Mouse (Mus musculus) effector memory CD4-positive, alpha-beta T cell, adult 5 months (primary cell): ENCODE results near the gene Mtx1. TPM values are rescaled to one million over a fixed set of nuclear protein-coding genes. Genes with fewer than 3 reads are reported as not detected.

ENCODE experiments used
- polyA plus RNA-seq: library from polyadenylated mRNA; unstranded; fragments of 100-300 nt; shearing (Covaris generic); gene quantifications from one replicate; pipeline ENCODE4 v1.2.1, GENCODE M21; 2017

Mtx1 gene
- polyA plus RNA-seq, result 87.7 TPM

GRCm38 (mm10) chr3:89226900-89227299 is at the start of gene Mtx1:
TSS of gene Mtx1 (minus strand) at chr3:89227088.

GRCm38 (mm10) chr3:89270051-89270755 is 43.3 kb upstream of the Mtx1 start, which contains the start of gene Slc50a1:
TSS of gene Slc50a1 (minus strand) at chr3:89270570.

GRCm38 (mm10) chr3:89259076-89259475 is 32.2 kb upstream of the Mtx1 start, which contains the start of gene Dpm3:
TSS of gene Dpm3 (plus strand) at chr3:89259358.

GRCm38 (mm10) chr3:89246261-89247100 is 19.6 kb upstream of the Mtx1 start, which contains the start of gene Trim46:
TSS of gene Trim46 (minus strand) at chr3:89246309.

GRCm38 (mm10) chr3:89245688-89246171 is 18.8 kb upstream of the Mtx1 start, which contains the start of gene Krtcap2:
TSS of gene Krtcap2 (plus strand) at chr3:89245966.

GRCm38 (mm10) chr3:89228836-89229235 is 1.9 kb upstream of the Mtx1 start, which contains the start of gene Muc1:
TSS of gene Muc1 (plus strand) at chr3:89229057.

GRCm38 (mm10) chr3:89214681-89215411 is 12.0 kb downstream of the Mtx1 start, which contains the start of gene Thbs3:
TSS of gene Thbs3 (plus strand) at chr3:89215180.

GRCm38 (mm10) chr3:89202253-89203141 is 24.4 kb downstream of the Mtx1 start, which contains the start of gene Gba:
TSS of gene Gba (plus strand) at chr3:89202928.

GRCm38 (mm10) chr3:89183058-89183958 is 43.6 kb downstream of the Mtx1 start, which contains the start of gene Fam189b:
TSS of gene Fam189b (plus strand) at chr3:89183143.

GRCm38 (mm10) chr3:89177242-89178106 is 49.4 kb downstream of the Mtx1 start, which contains the start of gene Scamp3:
TSS of gene Scamp3 (plus strand) at chr3:89177473.

GRCm38 (mm10) chr3:89164506-89165267 is 62.2 kb downstream of the Mtx1 start, which contains the start of gene Clk2:
TSS of gene Clk2 (plus strand) at chr3:89164795.

GRCm38 (mm10) chr3:89159616-89160344 is 67.1 kb downstream of the Mtx1 start, which contains the start of gene Hcn3:
TSS of gene Hcn3 (minus strand) at chr3:89160196.

Other genes starting within 250 kb of the Mtx1 start
- gene Rusc1, start 133.8 kb downstream of the Mtx1 start, polyA plus RNA-seq, result 76.8 TPM
- not detected for gene Gm43738, start 126.0 kb downstream of the Mtx1 start, polyA plus RNA-seq
- 61.8 TPM for gene Fdps, start 125.1 kb downstream of the Mtx1 start, polyA plus RNA-seq
- gene Pklr, start 90.9 kb downstream of the Mtx1 start, polyA plus RNA-seq, result not detected
- gene Hcn3, start 66.9 kb downstream of the Mtx1 start, polyA plus RNA-seq, result 1.9 TPM
- 86.6 TPM for gene Clk2, start 62.3 kb downstream of the Mtx1 start, polyA plus RNA-seq
- 232 TPM for gene Scamp3, start 49.6 kb downstream of the Mtx1 start, polyA plus RNA-seq
- gene Fam189b, start 43.9 kb downstream of the Mtx1 start, polyA plus RNA-seq, result 94.4 TPM
- gene Gba, start 24.2 kb downstream of the Mtx1 start, polyA plus RNA-seq, result 79.2 TPM
- 1.6 TPM for gene Thbs3, start 11.9 kb downstream of the Mtx1 start, polyA plus RNA-seq
- gene Muc1, start 2.0 kb upstream of the Mtx1 start, polyA plus RNA-seq, result 7.2 TPM
- 192 TPM for gene Krtcap2, start 18.9 kb upstream of the Mtx1 start, polyA plus RNA-seq
- 2.7 TPM for gene Trim46, start 19.2 kb upstream of the Mtx1 start, polyA plus RNA-seq
- gene Dpm3, start 32.3 kb upstream of the Mtx1 start, polyA plus RNA-seq, result 74.3 TPM
- 132 TPM for gene Slc50a1, start 43.5 kb upstream of the Mtx1 start, polyA plus RNA-seq
- 0.26 TPM for gene Efna1, start 54.1 kb upstream of the Mtx1 start, polyA plus RNA-seq
- gene Efna3, start 95.9 kb upstream of the Mtx1 start, polyA plus RNA-seq, result not detected
- gene Efna4, start 110.9 kb upstream of the Mtx1 start, polyA plus RNA-seq, result not detected
- 21.7 TPM for gene Adam15, start 122.9 kb upstream of the Mtx1 start, polyA plus RNA-seq
- not detected for gene Dcst2, start 134.9 kb upstream of the Mtx1 start, polyA plus RNA-seq
- 0.37 TPM for gene Dcst1, start 138.2 kb upstream of the Mtx1 start, polyA plus RNA-seq
- 17.3 TPM for gene Zbtb7b, start 167.7 kb upstream of the Mtx1 start, polyA plus RNA-seq
- not detected for gene Lenep, start 175.7 kb upstream of the Mtx1 start, polyA plus RNA-seq
- gene Flad1, start 184.8 kb upstream of the Mtx1 start, polyA plus RNA-seq, result 27.4 TPM
- gene Cks1b, start 191.3 kb upstream of the Mtx1 start, polyA plus RNA-seq, result 10.5 TPM
- gene Shc1, start 191.4 kb upstream of the Mtx1 start, polyA plus RNA-seq, result 69.1 TPM
- 37.8 TPM for gene Pygo2, start 203.1 kb upstream of the Mtx1 start, polyA plus RNA-seq
- 100 TPM for gene Pbxip1, start 209.6 kb upstream of the Mtx1 start, polyA plus RNA-seq
- 14.1 TPM for gene Pmvk, start 227.5 kb upstream of the Mtx1 start, polyA plus RNA-seq